Mouse (Mus musculus): ENCODE data around the gene Nabp2. TPM values are rescaled to one million over a fixed set of nuclear protein-coding genes. Genes with fewer than 3 reads are reported as not detected.

Nabp2 gene
- polyA plus RNA-seq, 1 experiment from 2014 or later = 137 TPM

- 72% methylated on average over 7 of the region's 7 CpGs for WGBS
- Histone ChIP-seq H3K4me1 (no peaks in the 10 kb centered on the region), H3K27me3 (no peaks in the 10 kb centered on the region), H3K4me2 (replicated peaks) (no peak overlapping the region), H3K4me3 (no peak overlapping the region), H3K9ac (replicated peaks) (no peak overlapping the region), H3K9me3 (no peaks in the 10 kb centered on the region), H3K36me3 (peaks cover 72% of the 10 kb centered on the region), H3K27ac (replicated peaks) (no peak overlapping the region)
- ATAC-seq (replicated peaks) = no peak
Observed at GRCm38 (mm10) chr10:128424604-128425003, 13.3 kb upstream of the Nabp2 start.

- no peaks in the 10 kb centered on the region for H3K9me3 ChIP-seq
- ATAC-seq (replicated peaks) = no peak
- H3K4me2 ChIP-seq (replicated peaks) = no peak overlapping the region
- 84% methylated on average over 5 of the region's 5 CpGs for WGBS
- no peaks in the 10 kb centered on the region for H3K4me1 ChIP-seq
- H3K9ac ChIP-seq (replicated peaks) = no peak overlapping the region
- no peaks in the 10 kb centered on the region for H3K27me3 ChIP-seq
- peaks cover 77% of the 10 kb centered on the region for H3K36me3 ChIP-seq
- no peak overlapping the region for H3K27ac ChIP-seq (replicated peaks)
- no peak overlapping the region for H3K4me3 ChIP-seq
Observed at GRCm38 (mm10) chr10:128422426-128422825, 11.1 kb upstream of the Nabp2 start.

- Histone ChIP-seq H3K27me3 (no peaks in the 10 kb centered on the region), H3K4me3 (no peak overlapping the region), H3K4me2 (replicated peaks) (no peak overlapping the region), H3K36me3 (peaks cover 56% of the 10 kb centered on the region), H3K4me1 (peaks cover 42% of the 10 kb centered on the region), H3K9me3 (no peaks in the 10 kb centered on the region), H3K9ac (replicated peaks) (no peak overlapping the region), H3K27ac (replicated peaks) (no peak overlapping the region)
- WGBS = 94% methylated on average over 5 of the region's 5 CpGs
- no peak for ATAC-seq (replicated peaks)
Observed at GRCm38 (mm10) chr10:128414848-128415247, 3.6 kb upstream of the Nabp2 start.

- H3K9ac ChIP-seq (replicated peaks) = peak overlapping the region; percentile 93; the same call in 1 of the 2 replicates
- H3K4me2 ChIP-seq (replicated peaks) = peak overlapping the region; percentile 99
- H3K4me1 ChIP-seq = peaks cover 50% of the 10 kb centered on the region
- peak overlapping the region; percentile 98 for H3K4me3 ChIP-seq
- no peak for ATAC-seq (replicated peaks)
- 39% methylated on average over 1 of the region's 1 CpGs for WGBS
- peaks cover 39% of the 10 kb centered on the region for H3K36me3 ChIP-seq
- H3K27ac ChIP-seq (replicated peaks) = 0 out of 2 replicates have a peak overlapping the region, but pooled peaks have one; percentile 99
- no peaks in the 10 kb centered on the region for H3K27me3 ChIP-seq
- no peaks in the 10 kb centered on the region for H3K9me3 ChIP-seq
Observed at GRCm38 (mm10) chr10:128413076-128413475, 1.8 kb upstream of the Nabp2 start.

- Histone ChIP-seq H3K9ac (replicated peaks) (peak overlapping the region; percentile 93), H3K36me3 (peaks cover 38% of the 10 kb centered on the region), H3K4me1 (peaks cover 54% of the 10 kb centered on the region), H3K4me2 (replicated peaks) (peak overlapping the region; percentile 99), H3K27ac (replicated peaks) (peak overlapping the region; percentile 99), H3K27me3 (no peaks in the 10 kb centered on the region), H3K4me3 (peak overlapping the region; percentile 98), H3K9me3 (no peaks in the 10 kb centered on the region)
- WGBS = 41% methylated on average over 1 of the region's 1 CpGs
- no peak for ATAC-seq (replicated peaks)
Observed at GRCm38 (mm10) chr10:128412558-128412957, 1.3 kb upstream of the Nabp2 start.

GRCm38 (mm10) chr10:128412055-128412381 lies 726 bp upstream of the Nabp2 start:
- Histone ChIP-seq H3K36me3 (peaks cover 33% of the 10 kb centered on the region), H3K9ac (replicated peaks) (peak overlapping the region; percentile 93), H3K4me2 (replicated peaks) (peak overlapping the region; percentile 99), H3K4me3 (peak overlapping the region; percentile 98), H3K27me3 (no peaks in the 10 kb centered on the region), H3K4me1 (peaks cover 54% of the 10 kb centered on the region), H3K9me3 (no peaks in the 10 kb centered on the region), H3K27ac (replicated peaks) (peak overlapping the region; percentile 99)
- WGBS = 0% methylated on average over 14 of the region's 14 CpGs
- ATAC-seq (replicated peaks) = no peak

GRCm38 (mm10) chr10:128410560-128410845 lies 789 bp downstream of the Nabp2 start:
- Histone ChIP-seq H3K4me1 (peaks cover 54% of the 10 kb centered on the region), H3K27me3 (no peaks in the 10 kb centered on the region), H3K4me3 (peak overlapping the region; percentile 98), H3K36me3 (peaks cover 18% of the 10 kb centered on the region), H3K9me3 (no peaks in the 10 kb centered on the region), H3K27ac (replicated peaks) (peak overlapping the region; percentile 99), H3K4me2 (replicated peaks) (peak overlapping the region; percentile 99), H3K9ac (replicated peaks) (peak overlapping the region; percentile 93; the same call in 1 of the 2 replicates)
- 20% methylated on average over 4 of the region's 4 CpGs for WGBS
- ATAC-seq (replicated peaks) = no peak

GRCm38 (mm10) chr10:128409692-128410559 lies 1.4 kb downstream of the Nabp2 start:
- H3K27ac ChIP-seq (replicated peaks) = peak overlapping the region; percentile 99
- WGBS = 4% methylated on average over 36 of the region's 36 CpGs
- no peaks in the 10 kb centered on the region for H3K27me3 ChIP-seq
- peak; percentile 86 for ATAC-seq (replicated peaks)
- H3K4me1 ChIP-seq = peaks cover 54% of the 10 kb centered on the region
- peak overlapping the region; percentile 99 for H3K4me2 ChIP-seq (replicated peaks)
- H3K36me3 ChIP-seq = peaks cover 13% of the 10 kb centered on the region
- peak overlapping the region; percentile 90 for H3K9ac ChIP-seq (replicated peaks)
- H3K9me3 ChIP-seq = no peaks in the 10 kb centered on the region
- peak overlapping the region; percentile 98 for H3K4me3 ChIP-seq

- peak; percentile 23 for ATAC-seq (replicated peaks)
- 17% methylated on average over 35 of the region's 35 CpGs for WGBS
- Histone ChIP-seq H3K9me3 (no peaks in the 10 kb centered on the region), H3K27me3 (no peaks in the 10 kb centered on the region), H3K9ac (replicated peaks) (peak overlapping the region; percentile 90), H3K36me3 (peaks cover 9% of the 10 kb centered on the region; the same call in 1 of the 2 replicates), H3K27ac (replicated peaks) (peak overlapping the region; percentile 99), H3K4me3 (peak overlapping the region; percentile 98), H3K4me2 (replicated peaks) (peak overlapping the region; percentile 99), H3K4me1 (peaks cover 46% of the 10 kb centered on the region)
Observed at GRCm38 (mm10) chr10:128408591-128409535, 2.4 kb downstream of the Nabp2 start.

- Histone ChIP-seq H3K4me1 (peaks cover 12% of the 10 kb centered on the region), H3K9me3 (no peaks in the 10 kb centered on the region), H3K9ac (replicated peaks) (no peak overlapping the region), H3K27ac (replicated peaks) (no peak overlapping the region), H3K36me3 (peaks cover 10% of the 10 kb centered on the region), H3K27me3 (no peaks in the 10 kb centered on the region), H3K4me3 (no peak overlapping the region), H3K4me2 (replicated peaks) (no peak overlapping the region)
- no peak for ATAC-seq (replicated peaks)
- 78% methylated on average over 7 of the region's 7 CpGs for WGBS
Observed at GRCm38 (mm10) chr10:128403931-128404330, 7.4 kb downstream of the Nabp2 start.

- no peak overlapping the region for H3K27ac ChIP-seq (replicated peaks)
- H3K27me3 ChIP-seq = no peaks in the 10 kb centered on the region
- H3K36me3 ChIP-seq = peaks cover 8% of the 10 kb centered on the region
- no peak overlapping the region for H3K4me3 ChIP-seq
- no peaks in the 10 kb centered on the region for H3K9me3 ChIP-seq
- H3K4me2 ChIP-seq (replicated peaks) = no peak overlapping the region
- no peak overlapping the region for H3K9ac ChIP-seq (replicated peaks)
- no peak for ATAC-seq (replicated peaks)
- 80% methylated on average over 9 of the region's 9 CpGs for whole genome bisulfite sequencing
- no peaks in the 10 kb centered on the region for H3K4me1 ChIP-seq
Observed at GRCm38 (mm10) chr10:128401638-128402037, 9.7 kb downstream of the Nabp2 start.

GRCm38 (mm10) chr10:128401056-128401455 lies 10.2 kb downstream of the Nabp2 start, which contains the start of gene Slc39a5:
TSS of gene Slc39a5 (minus strand) at chr10:128401229.
- no peak for ATAC-seq (replicated peaks)
- H3K9ac ChIP-seq (replicated peaks) = no peak within 1 kb of the TSS
- H3K27ac ChIP-seq (replicated peaks) = no peak within 1 kb of the TSS
- 11% methylated on average over 2 of the region's 2 CpGs for WGBS
- H3K4me2 ChIP-seq (replicated peaks) = no peak within 1 kb of the TSS
- no peak within 1 kb of the TSS for H3K4me3 ChIP-seq
- no peaks in the 10 kb centered on the region for H3K4me1 ChIP-seq
- H3K9me3 ChIP-seq = no peaks in the 10 kb centered on the region
- no peaks in the 10 kb centered on the region for H3K27me3 ChIP-seq
- peaks cover 8% of the 10 kb centered on the region for H3K36me3 ChIP-seq
